Comparison of ENCODE assay signal across 8 mouse cellular contexts in genomic region chr15:86186686-86187085, GRCm38 (mm10). TPM values are rescaled to one million over a fixed set of nuclear protein-coding genes. Genes with fewer than 3 reads are reported as not detected.
DNase-seq lines count a peak whose midpoint lies in the region; ATAC-seq lines count a peak whose summit lies in the region.

No protein-coding gene starts in this region.

- no peak overlapping the region for H3K27ac ChIP-seq in heart, embryonic 14.5 days (replicated peaks in 1 of 2; ENCODE audit: control insufficient read depth in 1 of 2, insufficient read depth in 1 of 2, low read depth in 2 of 2, low read length in 2 of 2)
- H3K27ac ChIP-seq in kidney, embryonic 15.5 days: 0 out of 2 replicates have a peak overlapping the region, but pooled peaks have one; percentile 3
- H3K27ac ChIP-seq in stomach, embryonic 15.5 days: peak overlapping the region; percentile 75; the same call in 1 of the 2 replicates

- DNase-seq in heart, adult 9 months (ENCODE audit: low spot score in 2 of 2): no peak
- peak; percentile 41 for DNase-seq in thymus, postnatal 4 days
- no peak for DNase-seq in thymus, postnatal 36 days
- no peak for DNase-seq in left cerebral cortex, adult 9 months (ENCODE audit: low spot score in 2 of 2)
- DNase-seq in adrenal gland, adult 8-10 months: no peak

- ATAC-seq in heart, embryonic 14.5 days (ENCODE audit: insufficient number of reproducible peaks, insufficient read depth, low FRiP score, low read depth): no peak
- ATAC-seq in kidney, embryonic 15.5 days (replicated peaks; ENCODE audit: low FRiP score): no peak
- no peak for ATAC-seq in stomach, embryonic 15.5 days (ENCODE audit: insufficient read depth, low FRiP score, low read depth)

- no peak overlapping the region; a peak in 1 of 4 replicates for H3K4me3 ChIP-seq in heart, embryonic 14.5 days (ENCODE audit: control insufficient read depth in 1 of 2, insufficient read depth in 1 of 2, low read depth in 1 of 2, low read length in 2 of 2)
- no peak overlapping the region for H3K4me3 ChIP-seq in kidney, embryonic 15.5 days (replicated peaks)
- H3K4me3 ChIP-seq in stomach, embryonic 15.5 days (replicated peaks): no peak overlapping the region

- no peaks in the 10 kb centered on the region for H3K9me3 ChIP-seq in heart, embryonic 14.5 days (ENCODE audit: control insufficient read depth, low read length)
- no peaks in the 10 kb centered on the region for H3K9me3 ChIP-seq in kidney, embryonic 15.5 days (replicated peaks)
- H3K9me3 ChIP-seq in stomach, embryonic 15.5 days: no peaks in the 10 kb centered on the region

- H3K4me2 ChIP-seq in heart, embryonic 14.5 days (ENCODE audit: low read length): peak overlapping the region; percentile 79; the same call in 1 of the 2 replicates
- H3K4me2 ChIP-seq in kidney, embryonic 15.5 days: peak overlapping the region; percentile 83; the same call in 1 of the 2 replicates
- no peak overlapping the region; the same call in 1 of the 2 replicates for H3K4me2 ChIP-seq in stomach, embryonic 15.5 days

- H3K9ac ChIP-seq in heart, embryonic 14.5 days (ENCODE audit: low read length): no peak overlapping the region
- no peak overlapping the region for H3K9ac ChIP-seq in kidney, embryonic 15.5 days
- no peak overlapping the region for H3K9ac ChIP-seq in stomach, embryonic 15.5 days

- H3K27me3 ChIP-seq in heart, embryonic 14.5 days (ENCODE audit: control insufficient read depth, insufficient read depth, low read length): no peaks in the 10 kb centered on the region
- H3K27me3 ChIP-seq in kidney, embryonic 15.5 days: peaks cover 7% of the 10 kb centered on the region; the same call in 1 of the 2 replicates
- H3K27me3 ChIP-seq in stomach, embryonic 15.5 days (replicated peaks): no peaks in the 10 kb centered on the region

- WGBS in heart, embryonic 14.5 days: 50% methylated on average over 3 of the region's 3 CpGs
- WGBS in kidney, embryonic 15.5 days: 52% methylated on average over 3 of the region's 3 CpGs
- WGBS in stomach, embryonic 15.5 days: 62% methylated on average over 3 of the region's 3 CpGs

- H3K36me3 ChIP-seq in heart, embryonic 14.5 days (ENCODE audit: control insufficient read depth, insufficient read depth, low read length): no peaks in the 10 kb centered on the region
- H3K36me3 ChIP-seq in kidney, embryonic 15.5 days: no peaks in the 10 kb centered on the region
- no peaks in the 10 kb centered on the region for H3K36me3 ChIP-seq in stomach, embryonic 15.5 days

- peaks cover 35 to 43% of the 10 kb centered on the region in 2 experiments for H3K4me1 ChIP-seq in heart, embryonic 14.5 days (ENCODE audit: control insufficient read depth in 2 of 2, insufficient read depth in 2 of 2, low read length in 2 of 2)
- H3K4me1 ChIP-seq in kidney, embryonic 15.5 days: peaks cover 58% of the 10 kb centered on the region
- H3K4me1 ChIP-seq in stomach, embryonic 15.5 days: peaks cover 35% of the 10 kb centered on the region

RNA-seq across cellular contexts. Expression of gene Cerk, which starts 0.7 kb away (rescaled TPM):
- polyA plus RNA-seq in heart, embryonic 14.5 days (2014; fragmentation: Nextera tagmentation; extraction: Ambion mirVana): 15.4 and 16.1 TPM in 2 replicates
- polyA plus RNA-seq in kidney, embryonic 15.5 days (2015; fragmentation: Nextera tagmentation; extraction: Ambion mirVana): 12.1 and 12.4 TPM in 2 replicates
- 11.0 and 12.1 TPM in 2 replicates for polyA plus RNA-seq in stomach, embryonic 15.5 days (2015; fragmentation: Nextera tagmentation; extraction: Ambion mirVana)
- total RNA-seq in adrenal gland, adult 8-10 months (2022): 10 to 100 TPM; 33.3 to 53.8 (median 43.4) TPM

RNA-seq across cellular contexts. Expression of gene Tbc1d22a, which starts 27.6 kb away (rescaled TPM):
- polyA plus RNA-seq in heart, embryonic 14.5 days (2014; fragmentation: Nextera tagmentation; extraction: Ambion mirVana): 8.6 and 9.1 TPM in 2 replicates
- polyA plus RNA-seq in kidney, embryonic 15.5 days (2015; fragmentation: Nextera tagmentation; extraction: Ambion mirVana): 13.1 and 13.8 TPM in 2 replicates
- 10.4 TPM in 2 replicates for polyA plus RNA-seq in stomach, embryonic 15.5 days (2015; fragmentation: Nextera tagmentation; extraction: Ambion mirVana)
- total RNA-seq in adrenal gland, adult 8-10 months (2022): 10 to 100 TPM; 36.6 to 49.1 (median 43.4) TPM

Comparison
In these comparisons a context has a peak if more than half of its experiments do, and no peak if none do; other contexts are left out.
1. H3K27ac ChIP-seq: peak in kidney, embryonic 15.5 days (single experiment) and stomach, embryonic 15.5 days (single experiment); none in heart, embryonic 14.5 days (0 of 2).